Mouse (Mus musculus) 3T3-L1 (cell line): Measurements from ENCODE around the gene Rnaset2a.
"Not testable (repeated sequence)": the region's sequence is repeated elsewhere in the genome, so short reads cannot be mapped to it uniquely, and the experiment has no call there.

ENCODE experiments used
- DNase-seq: peaks from one replicate; pipeline ENCODE4 v3.0.0-alpha.2; 2015; ENCODE audit warnings: low read depth, low spot score

Gene Rnaset2a

DNA sequence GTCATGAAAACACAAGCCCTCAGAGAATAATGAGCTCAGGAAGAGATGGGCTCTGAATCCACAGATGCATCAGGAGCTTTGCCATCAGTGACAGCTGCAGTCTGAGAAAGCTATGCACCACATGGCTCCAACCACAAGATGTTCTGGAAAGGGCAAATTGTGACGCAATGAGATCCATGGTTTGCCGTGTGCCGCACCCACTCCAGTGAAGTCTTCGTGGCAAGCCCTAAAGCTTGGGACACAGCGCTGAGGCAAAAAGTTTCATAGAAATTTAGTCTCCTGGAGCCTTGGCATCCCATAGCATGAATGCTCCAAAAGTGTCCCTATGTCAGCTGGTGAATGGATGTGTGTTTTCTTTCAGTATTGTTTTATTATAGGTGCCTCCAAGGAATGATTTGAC lies 9.8 kb downstream of the Rnaset2a start:
- DNase-seq: not testable (repeated sequence)

- DNase-seq: not testable (repeated sequence)
Observed at GRCm38 (mm10) chr17:8130849-8131248, 17.0 kb downstream of the Rnaset2a start.

DNA sequence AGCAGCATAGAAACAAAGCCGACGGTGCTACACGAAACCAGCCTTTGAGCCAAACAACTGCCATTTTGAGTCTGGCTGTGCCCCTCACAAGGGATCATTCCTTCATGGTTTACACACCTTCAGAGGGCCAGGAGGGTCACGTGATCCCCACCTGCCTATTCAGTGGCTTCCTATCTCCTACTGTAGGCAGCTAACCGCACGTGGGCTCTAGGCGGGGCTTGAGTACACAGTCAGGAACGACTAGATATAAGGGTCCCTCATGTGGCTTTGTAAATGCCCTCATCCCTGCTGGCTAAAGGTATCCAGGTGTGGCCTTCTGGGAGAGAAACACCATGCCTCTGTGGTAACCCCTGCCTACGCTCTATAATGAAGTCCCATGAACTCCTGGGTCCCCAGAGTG lies 18.3 kb downstream of the Rnaset2a start:
- DNase-seq: not testable (repeated sequence)

DNA sequence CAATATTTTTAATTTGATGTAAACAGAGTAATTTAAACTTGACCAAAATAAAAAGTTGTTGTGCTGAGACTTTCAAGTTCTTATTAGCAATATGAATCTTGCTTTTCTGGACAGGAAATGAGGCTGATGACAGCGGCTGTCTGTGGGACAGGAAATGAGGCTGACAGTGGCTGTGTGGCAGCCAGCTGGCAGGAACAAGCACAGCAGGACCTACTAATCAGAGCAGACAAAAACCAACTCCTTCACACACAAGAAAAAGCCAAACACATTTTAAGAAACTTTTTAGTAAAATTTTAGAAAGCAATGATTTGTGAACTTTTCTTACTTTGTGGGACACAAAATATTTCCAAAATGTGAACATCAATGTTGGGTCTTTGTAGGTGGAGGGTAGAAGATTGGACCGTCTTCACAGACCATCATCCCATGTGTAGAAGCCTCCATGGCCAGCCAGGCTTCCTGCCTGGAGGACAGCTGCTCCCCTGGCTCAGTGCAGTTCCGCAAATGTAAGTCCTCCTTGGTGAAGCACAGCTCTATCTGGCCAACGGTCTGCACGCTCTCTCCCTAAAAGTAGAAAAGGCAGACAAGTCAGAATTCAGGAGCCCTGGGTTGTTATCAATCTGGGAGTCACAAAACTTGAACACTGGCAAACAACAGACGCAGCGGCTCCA lies 19.4 kb downstream of the Rnaset2a start:
- DNase-seq: not testable (repeated sequence)

DNA sequence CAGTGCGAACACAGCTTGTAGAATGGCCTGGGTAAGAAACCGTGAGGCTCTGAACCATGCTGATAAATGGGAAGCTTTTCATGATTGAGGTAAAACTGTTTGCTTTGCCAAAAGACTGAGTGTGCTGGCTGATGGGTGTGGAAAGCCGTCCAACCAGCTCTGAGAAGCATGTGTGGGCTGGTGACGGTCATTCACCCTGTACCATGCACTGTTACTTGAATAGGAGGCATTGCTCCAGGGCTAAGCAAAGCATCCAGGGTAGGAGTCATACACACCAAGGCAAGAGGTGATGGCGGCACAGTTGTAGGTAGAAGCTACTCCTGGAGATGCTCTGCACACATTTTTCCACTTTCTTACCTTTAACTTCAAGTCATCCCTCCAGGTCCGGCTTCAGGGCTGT lies 23.3 kb downstream of the Rnaset2a start:
- DNase-seq: not testable (repeated sequence)

- not testable (repeated sequence) for DNase-seq
Observed at GRCm38 (mm10) chr17:8122974-8123373, 24.9 kb downstream of the Rnaset2a start.

DNA sequence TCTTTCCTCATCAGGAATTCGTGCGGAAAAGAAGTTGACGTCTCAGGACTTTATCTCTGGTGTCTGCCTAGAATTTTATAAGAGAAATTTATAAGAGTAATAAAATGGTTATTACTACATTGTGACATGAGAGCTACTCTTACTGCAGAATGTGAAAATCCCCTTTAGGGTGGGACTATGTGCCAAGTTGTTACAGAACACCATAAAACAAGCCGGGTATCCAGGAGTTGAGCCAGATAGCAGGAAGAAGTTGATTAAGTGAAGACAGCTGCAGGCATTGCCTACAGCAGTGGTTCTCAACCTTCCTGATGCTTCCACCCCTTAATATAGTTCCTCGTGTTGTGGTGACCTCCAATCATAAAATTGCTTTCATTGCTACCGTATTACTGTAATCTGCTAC lies 31.0 kb downstream of the Rnaset2a start:
- not testable (repeated sequence) for DNase-seq

DNA sequence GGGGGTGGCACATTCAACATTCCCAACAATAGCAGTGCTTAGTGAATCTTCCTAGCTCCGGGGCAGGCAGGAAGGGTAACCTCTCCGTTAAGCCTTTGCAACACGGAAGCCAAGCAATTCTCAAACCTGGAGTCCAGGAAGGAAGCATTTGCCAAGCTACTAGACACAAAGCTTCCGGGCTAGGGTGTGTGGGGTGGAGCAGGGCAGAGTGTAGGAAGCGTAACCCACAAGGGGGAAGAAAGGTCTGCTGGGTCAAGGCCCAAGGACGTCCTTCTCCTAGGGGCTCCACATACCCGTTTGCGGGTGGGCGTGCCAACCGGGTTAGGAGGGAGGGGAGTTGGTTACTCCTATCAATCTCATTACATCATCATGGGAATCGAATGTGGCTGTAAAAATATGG lies 31.5 kb downstream of the Rnaset2a start:
- DNase-seq: not testable (repeated sequence)

DNA sequence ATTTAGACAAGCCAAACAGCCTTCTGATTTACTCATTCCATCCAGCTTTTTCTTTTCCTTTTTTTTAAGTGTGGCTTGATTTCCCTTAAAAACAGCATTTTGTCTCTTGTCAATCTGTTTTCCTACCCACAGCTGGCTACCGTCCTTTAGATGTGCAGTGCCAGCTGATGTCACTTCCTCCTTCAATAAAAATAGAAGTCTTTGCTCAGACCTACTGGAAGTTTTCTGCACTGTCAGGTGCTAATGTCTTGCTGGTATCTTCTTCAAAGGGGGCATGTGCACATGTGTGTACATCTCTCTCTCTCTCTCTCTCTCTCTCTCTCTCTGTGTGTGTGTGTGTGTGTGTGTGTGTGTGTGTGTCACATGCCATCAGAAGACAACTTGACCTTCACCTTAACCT lies 35.7 kb downstream of the Rnaset2a start:
- DNase-seq: not testable (repeated sequence)

GRCm38 (mm10) chr17:8101297-8101609 lies 46.6 kb downstream of the Rnaset2a start:
- DNase-seq: not testable (repeated sequence)

DNA sequence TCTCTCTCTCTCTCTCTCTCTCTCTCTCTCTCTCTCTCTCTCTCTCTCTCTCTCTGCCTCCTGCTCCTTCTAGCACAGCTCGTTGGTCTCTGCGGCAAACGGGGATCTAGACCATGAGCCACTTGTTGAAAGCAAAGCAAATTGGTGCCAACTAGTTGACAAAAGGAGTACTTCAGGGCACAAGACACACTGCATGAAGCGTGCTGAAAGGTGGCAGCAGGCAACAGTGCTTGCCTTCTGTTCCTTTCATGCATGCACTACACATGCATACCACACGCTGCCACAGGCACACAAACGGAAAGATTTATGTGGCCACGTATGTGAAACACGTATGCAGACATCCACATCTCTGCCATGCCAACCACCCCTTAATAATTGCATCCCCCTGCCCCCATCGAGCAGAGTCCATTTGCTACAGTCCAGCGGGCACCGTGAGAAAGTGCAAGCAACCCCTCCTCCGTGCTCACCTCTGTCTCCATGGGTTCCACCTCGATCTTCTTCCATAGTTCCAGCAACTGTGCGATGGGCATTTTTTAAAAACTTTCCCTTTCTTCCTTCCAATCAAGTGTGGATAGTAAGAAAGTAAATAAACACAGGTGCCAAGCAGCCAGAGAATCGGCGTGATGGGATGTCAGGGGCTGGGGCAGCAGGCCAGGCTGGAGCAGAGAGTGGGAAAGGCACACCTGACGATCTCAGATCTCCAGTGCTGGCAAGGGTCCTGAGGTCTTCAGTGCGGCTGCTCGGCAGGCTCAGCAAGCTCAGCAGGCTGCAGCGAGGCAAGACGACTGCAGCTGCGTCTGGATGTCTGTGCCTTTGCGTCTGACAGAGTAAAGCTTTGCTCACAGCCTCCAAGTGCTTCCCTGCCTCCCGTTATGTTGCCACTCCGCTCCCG lies 47.2 kb downstream of the Rnaset2a start:
- not testable (repeated sequence) for DNase-seq

DNA sequence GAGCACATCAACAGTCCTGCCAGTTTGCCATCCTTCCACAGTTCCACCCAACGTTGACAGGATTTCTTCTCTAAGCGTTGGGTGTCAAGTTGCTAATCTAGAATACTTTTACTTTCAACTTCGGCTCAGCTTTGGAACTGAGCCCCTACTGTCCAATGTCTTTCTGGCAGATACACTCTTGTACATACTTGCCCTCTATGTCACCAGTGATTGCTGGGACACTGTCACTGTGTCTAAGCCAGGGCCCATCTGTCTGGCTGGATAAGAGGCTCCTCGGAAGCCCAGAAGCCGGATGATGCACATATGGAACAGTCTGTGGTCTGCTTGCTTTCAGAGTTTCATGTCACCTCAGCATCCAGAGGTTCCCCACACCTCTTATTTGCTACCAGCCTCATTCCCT lies 51.7 kb downstream of the Rnaset2a start:
- DNase-seq: not testable (repeated sequence)

- not testable (repeated sequence) for DNase-seq
Observed at GRCm38 (mm10) chr17:8095653-8096052, 52.2 kb downstream of the Rnaset2a start.

DNA sequence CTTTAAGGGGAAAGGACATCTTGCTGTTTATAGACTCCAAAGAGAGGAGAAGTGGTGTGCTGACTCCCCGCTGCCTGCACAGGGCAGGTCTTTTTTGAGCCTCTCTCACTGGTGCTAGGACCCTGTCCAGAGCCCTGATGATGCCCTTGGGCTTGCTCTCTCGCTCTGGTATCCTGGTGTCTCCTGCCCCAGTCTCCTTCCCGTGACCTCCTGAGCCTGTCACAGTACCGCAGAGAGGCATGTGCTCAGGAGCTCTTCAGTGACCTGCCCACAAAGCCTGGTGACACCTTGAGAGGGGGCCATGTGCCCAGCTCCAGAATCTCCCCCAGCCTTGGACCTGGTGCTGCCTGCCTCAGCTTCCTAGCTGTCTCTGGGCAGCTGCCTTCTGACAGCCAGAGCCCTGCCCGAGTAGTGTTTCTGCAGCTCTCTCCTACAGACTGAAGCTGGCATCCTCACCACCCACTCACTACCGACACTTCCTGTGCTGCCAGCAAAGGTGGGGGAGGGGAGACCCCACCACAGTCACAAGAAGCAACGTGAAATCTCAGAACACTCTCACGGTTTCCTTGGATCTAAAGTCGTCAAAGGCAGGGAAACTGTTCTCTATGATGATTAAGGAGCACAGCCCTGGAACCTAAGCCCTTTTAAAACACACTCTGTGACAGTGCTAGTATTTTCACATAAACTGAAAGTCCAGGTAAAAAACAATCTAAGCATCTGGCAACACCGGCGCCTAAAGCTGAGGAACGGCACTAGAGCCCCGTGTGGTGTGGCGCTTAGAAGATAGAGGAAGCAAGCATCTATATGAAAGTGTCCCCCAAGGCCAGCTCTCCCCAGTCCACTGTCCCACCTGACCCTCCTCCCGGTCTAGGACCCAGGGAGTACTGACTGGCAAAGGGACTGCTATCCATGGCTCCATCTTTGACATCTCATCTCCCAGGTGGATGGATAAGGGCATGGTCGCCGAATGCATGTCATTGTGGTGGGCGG lies 55.1 kb downstream of the Rnaset2a start:
- not testable (repeated sequence) for DNase-seq

GRCm38 (mm10) chr17:8091320-8091719 lies 56.6 kb downstream of the Rnaset2a start:
- DNase-seq: not testable (repeated sequence)

DNA sequence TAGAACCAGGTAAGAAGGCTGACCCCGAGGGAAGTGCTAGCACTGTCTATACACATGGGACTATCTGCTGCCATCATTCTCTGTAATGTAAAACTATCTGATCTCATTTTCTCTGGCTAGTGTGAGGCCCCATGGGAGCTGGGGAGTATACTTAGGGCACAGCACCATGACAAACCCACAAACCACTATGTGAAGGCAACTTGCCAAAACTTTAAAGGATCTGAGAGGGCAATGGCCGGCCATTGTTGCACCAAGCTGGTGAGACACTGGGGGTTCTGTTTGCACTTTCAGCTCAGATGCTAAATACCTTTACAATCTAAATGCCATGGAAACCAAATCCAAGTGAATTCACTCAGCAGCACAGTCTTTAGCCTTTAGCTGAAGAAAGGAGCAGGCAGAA lies 78.0 kb downstream of the Rnaset2a start:
- DNase-seq: peak; percentile 6
